Mouse (Mus musculus): ENCODE measurements around the gene Frem1. TPM values are rescaled to one million over a fixed set of nuclear protein-coding genes. Genes with fewer than 3 reads are reported as not detected.

The Frem1 gene
- polyA plus RNA-seq, 1 experiment from 2014 or later: 2.2 TPM

Other genes starting within 250 kb of the Frem1 start
- 19.2 and 20.9 TPM in 2 replicates for gene Zdhhc21, start 192.4 kb downstream of the Frem1 start, polyA plus RNA-seq (2015; fragmentation: Nextera tagmentation; extraction: Ambion mirVana)
- gene Cer1, start 167.2 kb downstream of the Frem1 start, polyA plus RNA-seq (2015; fragmentation: Nextera tagmentation; extraction: Ambion mirVana): 0.18 TPM in 1 of 2 replicates, not detected in the other